Mouse (Mus musculus) adrenal gland, postnatal 36 days (tissue): ENCODE measurements around the gene 2310034G01Rik. TPM values are rescaled to one million over a fixed set of nuclear protein-coding genes. Genes with fewer than 3 reads are reported as not detected.
A peak's percentile ranks its signal among the peaks of the same experiment; 100 is the strongest.

Experiments used
- DNase-seq, 2 experiments: peaks; one replicate each; pipeline ENCODE4 v3.0.0; 2021; ENCODE audit warnings: mixed read lengths in 1 of 2
- total RNA-seq, 2 experiments: library from RNA; stranded (reverse); gene quantifications; 2 replicates each; pipeline ENCODE4 v1.2.3; 2021

The 2310034G01Rik gene
- total RNA-seq, 2 experiments from 2014 or later: 1.3 TPM

- DNase-seq: no peak
These were observed 8.3 kb upstream of the 2310034G01Rik start for GRCm38 (mm10) chr19:46358381-46358780.

DNA sequence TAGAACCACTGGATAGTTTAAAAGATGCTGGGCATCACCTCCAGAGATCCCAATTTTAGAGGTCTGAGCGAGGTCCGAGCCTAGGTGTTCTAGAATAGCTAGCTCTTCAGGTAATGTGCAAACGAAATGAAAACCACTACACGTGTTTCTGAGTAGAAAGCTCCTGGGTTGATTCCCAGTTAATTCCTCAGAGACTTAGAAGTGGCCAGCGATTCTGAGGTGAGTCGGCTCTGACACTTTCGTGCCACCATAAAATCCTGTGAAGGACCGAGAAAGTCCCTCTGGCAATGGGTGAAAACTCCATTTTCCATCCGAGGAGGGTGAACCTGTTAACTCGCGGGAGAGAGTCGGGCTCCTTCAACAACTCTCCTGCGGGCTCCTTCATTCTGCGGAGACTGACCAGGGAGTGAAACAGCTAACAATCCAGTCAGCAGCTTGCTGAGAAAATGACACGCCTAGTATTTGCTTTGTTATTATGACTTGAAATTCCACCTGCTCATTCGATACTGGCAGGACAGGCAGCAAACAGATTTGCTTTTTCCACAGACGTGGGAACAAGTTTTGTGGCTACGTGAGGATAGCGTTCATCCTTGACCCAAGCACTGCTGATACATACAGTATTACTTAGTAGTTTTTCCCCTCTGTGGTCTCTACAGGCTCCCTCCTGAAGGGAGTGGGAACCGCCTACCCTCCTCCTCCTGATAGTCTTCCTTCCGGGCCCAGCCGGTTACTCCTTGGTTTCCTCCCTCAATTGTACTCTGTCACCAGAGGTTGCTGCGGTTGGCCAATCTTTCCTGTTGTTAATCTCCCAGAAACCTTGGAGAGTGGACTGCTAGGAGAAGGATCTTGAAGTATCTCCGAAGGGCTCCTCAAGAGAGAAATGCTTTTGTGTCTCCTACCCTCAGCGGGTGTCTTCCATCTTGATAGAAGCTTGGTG is 7.5 kb upstream of the 2310034G01Rik start:
- DNase-seq: no peak

- DNase-seq: peak; percentile 94
These were observed 6.6 kb upstream of the 2310034G01Rik start for GRCm38 (mm10) chr19:46356701-46357138.

DNA sequence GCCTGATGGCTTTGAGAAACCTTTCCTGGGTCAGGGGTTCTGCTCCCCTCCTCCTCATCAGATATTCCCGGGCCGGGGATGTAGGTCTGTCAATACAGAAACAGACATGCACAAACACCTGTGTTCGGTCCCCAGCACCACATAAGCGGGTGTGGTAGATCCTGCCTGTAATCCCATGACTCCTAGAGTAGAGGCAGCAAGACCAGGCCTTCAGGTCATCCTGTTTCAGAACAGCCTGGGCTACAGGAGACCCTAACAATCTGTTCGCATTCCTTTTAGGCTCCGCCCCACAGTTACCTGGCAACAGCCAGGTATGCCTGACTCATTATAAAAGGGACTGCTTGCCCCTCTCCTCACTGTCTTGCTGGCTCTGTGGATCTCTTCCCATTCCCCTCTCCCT is 552 bp downstream of the 2310034G01Rik start:
- DNase-seq: no peak

DNA sequence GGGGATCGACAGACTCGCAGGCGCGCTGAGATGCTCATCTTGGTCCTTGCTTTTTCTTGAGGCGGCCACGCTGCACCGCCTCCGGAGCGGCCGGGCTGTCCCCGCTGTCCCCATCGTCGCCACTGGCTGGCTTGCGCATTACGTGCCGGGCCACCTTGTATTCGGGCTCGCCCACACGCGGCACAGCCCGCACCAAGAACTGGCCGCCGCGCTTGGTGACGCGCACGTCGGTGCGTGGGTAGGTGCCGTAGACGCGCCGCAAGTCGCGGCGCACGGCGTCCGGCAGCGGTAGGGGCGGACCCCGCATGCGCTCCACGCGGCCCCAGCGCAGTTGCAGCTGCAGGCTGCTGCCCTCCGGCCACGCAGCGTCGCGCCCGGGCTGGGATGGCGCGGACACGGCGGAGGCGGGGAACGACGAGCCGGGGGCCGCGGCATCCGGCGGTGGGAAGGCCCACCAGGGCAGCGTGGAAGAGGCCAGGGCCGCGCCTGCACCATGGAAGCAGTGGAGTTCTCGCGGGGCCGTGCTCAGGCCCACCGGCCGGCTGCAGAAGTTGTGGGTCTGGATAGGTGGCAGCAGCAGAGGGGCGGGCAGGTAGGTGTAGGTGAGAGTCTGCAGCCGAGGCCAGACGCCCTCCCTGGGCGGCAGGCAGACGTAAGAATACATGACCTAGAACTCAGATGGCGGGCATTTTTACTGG is 1.2 kb downstream of the 2310034G01Rik start:
- DNase-seq: peak; percentile 87 to 91

DNA sequence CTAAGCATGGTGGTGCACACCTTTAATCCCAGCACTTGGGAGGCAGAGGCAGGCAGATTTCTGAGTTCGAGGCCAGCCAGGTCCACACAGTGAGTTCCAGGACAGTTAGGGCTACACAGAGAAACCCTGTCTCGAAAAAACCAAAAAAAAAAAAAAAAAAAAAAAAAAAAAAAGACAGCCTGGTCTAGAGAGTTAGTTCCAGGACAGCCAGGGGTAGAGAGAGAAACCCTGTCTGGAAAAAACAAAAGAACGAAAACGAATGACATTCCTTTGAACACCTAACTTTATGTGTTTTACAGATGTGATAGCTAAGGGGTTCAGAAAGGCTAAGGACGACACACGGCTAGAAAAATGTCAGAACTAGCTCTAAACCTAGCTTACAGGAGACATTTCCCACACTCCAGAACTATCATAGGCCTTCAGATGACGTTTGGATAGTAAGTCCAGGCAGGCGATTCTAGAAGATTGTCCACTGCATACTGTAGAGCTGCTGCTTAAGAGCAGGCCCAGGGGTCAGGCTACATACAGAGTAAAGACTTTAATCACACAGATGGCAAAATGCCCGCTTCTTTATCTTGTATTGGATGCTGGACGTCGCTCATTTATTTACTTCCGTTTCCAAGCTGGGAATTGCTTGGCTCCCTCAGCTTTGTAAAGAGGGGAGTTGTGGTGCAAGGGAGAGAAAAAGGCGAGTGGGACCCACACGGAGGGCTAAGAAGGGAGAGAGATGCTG is 2.0 kb downstream of the 2310034G01Rik start:
- DNase-seq: no peak

DNA sequence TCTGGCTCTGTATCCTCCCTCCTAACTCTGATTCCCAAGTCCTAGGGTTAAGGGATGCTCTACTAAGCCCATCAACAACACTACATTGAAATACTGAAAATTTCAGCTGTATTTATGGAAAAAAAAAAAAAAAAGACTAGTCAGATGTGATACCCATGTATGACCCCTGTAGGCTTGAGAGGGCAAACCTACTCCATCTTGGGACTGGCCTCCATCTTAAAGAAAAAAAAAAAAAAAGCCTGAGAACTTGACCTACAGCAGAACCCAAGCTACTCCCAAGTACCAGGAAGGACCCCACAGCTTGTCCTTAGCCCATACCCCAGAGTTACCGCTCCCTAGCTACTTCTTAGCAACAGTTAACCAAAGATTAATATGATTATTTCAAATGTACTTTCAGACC is 3.0 kb downstream of the 2310034G01Rik start:
- no peak for DNase-seq

DNA sequence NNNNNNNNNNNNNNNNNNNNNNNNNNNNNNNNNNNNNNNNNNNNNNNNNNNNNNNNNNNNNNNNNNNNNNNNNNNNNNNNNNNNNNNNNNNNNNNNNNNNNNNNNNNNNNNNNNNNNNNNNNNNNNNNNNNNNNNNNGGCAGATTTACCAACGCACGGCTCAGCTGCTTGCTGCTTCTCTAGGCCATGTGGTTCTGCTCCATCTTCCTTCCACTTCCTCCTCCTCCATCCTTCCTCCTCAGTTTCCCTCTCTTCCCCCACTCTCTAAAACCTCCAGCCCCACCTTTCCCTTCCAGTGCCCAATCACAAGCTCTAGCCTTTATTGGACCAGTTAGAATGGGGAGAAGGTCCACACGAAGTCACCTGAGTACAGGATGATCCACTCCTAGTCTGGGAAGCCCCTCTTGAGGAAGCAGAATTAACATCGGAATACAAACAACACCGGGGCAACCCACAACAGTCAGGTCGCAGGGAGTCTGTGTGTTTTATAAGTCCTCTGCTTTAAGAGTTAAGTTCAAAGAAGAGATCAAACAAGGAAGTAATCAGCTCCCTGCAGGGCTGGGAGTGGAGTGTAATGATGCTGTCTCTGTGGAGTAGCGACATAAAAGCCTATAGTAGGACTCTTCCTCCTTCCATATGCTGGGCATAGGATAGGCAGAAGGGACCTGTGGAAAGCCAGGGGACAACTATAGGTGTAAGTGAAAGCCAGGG is 5.2 kb downstream of the 2310034G01Rik start:
- no peak for DNase-seq

DNA sequence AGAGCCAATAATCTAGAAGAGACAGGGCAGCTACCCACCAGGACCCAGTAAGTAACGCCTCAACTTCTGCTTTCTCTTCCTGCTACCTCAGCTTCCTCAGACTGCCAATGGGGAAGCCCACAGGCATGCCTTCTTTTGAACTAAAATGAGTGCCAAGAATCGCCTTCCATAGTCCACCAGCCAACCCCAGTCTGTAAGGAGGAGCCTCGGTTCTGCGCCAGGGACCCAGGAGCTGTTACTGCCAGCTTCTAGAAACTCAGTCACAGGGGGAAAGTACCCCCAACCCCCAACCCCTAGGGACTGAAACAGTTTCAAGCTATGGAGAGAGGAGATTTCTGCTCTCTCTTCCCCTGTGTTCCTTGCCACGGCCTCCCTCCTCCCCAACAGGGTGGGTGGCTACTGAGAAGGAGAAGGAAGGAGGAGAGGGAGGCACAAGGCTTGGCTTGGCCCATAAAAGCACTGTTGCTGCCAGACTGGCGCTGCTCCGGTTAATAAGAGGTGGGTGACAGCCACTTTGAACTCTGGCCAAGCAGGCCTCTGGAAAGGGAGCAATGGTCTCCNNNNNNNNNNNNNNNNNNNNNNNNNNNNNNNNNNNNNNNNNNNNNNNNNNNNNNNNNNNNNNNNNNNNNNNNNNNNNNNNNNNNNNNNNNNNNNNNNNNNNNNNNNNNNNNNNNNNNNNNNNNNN is 10.7 kb downstream of the 2310034G01Rik start:
- peak; percentile 32 to 46 for DNase-seq

DNA sequence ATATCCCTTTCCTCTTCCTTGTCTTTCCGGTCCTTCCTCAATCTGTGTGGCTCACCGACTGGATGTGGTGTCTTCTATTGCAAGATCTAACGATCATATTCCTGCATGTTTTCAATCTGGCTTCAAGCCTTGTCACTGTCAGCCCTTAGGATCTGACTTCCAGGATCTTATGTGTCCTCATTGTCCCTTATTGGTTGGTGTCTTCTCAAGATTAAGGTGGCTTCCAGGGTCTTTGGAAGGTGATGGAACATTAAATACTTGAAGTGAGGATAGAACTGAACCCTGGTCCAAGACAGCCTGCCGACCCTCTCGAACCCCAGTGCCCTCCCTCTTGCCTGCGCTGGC is 11.2 kb downstream of the 2310034G01Rik start:
- no peak for DNase-seq

DNA sequence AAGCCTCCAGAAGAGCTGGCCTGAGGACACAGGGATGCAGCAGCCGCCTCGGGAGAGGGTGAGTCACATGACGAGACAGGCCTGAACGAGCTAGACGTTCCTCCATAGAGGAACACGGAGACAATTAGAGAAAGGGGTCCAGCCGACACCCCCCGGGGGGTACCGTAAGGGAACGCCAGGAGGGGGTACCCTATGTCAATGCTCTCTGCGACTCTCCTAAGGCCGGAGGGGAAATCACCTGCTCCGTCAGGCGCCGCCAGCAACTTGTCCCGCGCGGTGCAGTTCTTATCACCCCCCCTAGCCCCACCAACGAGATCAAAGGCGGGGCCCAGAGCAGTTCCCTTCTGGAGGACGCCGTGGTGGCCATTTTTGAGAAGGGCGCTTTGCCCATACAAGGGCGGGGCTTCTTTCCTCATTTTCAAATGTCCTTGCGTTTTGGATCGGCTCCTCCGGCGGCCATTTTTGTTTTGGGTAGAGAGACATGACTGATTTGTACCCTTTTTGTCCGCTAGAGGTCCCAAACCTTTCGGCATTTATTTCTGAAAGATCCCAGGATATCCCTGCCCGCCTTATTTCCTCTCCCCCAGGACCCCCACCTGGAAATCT is 11.7 kb downstream of the 2310034G01Rik start, which contains the start of gene Cuedc2:
TSS of gene Cuedc2 (minus strand) at position 372 of the 606 bp plus-strand sequence.
- DNase-seq: peak; percentile 94 to 95

- DNase-seq: no peak
These were observed 12.3 kb downstream of the 2310034G01Rik start for GRCm38 (mm10) chr19:46337719-46338330.

GRCm38 (mm10) chr19:46333906-46334305 is 16.2 kb downstream of the 2310034G01Rik start:
- no peak for DNase-seq

DNA sequence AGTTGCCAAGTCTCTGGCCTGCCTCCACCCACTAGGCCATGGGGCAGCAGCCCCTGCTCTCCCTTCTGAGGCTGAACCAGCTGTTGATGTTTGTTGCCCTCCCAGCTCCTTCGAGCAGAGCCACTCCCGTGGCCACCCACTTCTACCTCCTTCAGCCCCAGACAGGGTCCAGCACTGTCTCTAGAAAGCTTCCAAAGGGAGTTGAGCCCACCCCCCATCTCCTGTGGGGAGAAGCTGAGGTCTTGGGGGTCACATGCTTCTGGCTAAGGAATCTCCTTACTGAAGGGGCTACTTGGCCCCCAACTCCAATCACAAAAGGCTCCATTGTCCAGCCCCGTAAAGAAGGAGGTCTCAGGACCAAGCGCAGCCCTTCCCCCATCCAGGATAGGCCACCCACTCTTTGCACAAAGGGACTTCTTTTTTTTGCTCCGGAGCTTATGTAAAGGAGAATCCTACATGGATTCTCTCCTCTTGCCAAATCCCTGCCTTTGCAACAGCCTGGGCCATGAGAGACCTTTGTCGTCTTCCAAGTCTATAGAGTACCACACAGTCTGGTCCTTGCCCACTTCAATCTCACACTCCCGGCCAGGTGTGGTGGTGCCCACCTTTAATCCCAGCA is 17.3 kb downstream of the 2310034G01Rik start:
- DNase-seq: no peak

DNA sequence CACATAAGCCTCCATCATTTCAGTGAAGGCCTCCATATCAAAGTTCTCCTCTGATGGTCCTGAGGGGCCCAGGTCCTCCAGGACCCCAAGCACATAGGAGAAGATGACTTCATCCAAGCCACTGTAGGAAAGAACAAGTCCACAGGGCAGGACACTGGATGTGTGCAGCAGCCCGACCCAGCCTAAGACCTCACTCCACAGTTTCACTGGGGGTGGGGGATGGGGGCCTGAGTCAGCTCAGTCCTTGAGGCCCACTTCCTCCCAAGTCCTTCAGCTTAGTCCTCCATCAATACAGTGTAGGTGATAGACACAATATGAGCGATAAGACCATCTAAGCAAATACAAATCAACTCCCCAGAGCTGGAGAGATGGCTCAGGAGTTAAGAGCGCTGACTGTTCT is 18.2 kb downstream of the 2310034G01Rik start:
- no peak for DNase-seq

GRCm38 (mm10) chr19:46331326-46331725 is 18.8 kb downstream of the 2310034G01Rik start:
- no peak for DNase-seq

DNA sequence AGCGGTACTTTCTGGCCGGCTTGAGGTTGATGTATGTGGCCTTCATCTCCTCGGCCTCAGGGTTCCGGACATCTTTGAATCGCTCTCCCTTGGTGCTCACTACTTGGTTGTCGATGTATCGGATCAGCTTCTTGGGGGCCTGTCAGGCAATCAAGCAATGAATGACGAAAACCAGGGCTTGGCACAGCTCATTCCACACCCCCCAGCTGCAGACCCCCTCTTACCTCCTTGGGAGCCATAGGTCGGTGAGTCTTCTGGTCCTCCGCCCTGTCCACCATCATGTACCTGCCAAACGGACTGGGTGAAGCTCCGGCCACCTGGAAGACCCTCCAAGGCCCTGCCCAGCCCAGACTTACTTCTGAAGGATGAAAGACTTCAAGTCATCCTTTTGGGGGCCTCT is 19.4 kb downstream of the 2310034G01Rik start:
- no peak for DNase-seq

- DNase-seq: peak; percentile 91 to 93
These were observed 20.2 kb downstream of the 2310034G01Rik start for GRCm38 (mm10) chr19:46329951-46330350.

- DNase-seq: peak; percentile 31 to 54
These were observed 21.0 kb downstream of the 2310034G01Rik start for GRCm38 (mm10) chr19:46329031-46329641.
